Mouse (Mus musculus) hindbrain, embryonic 14.5 days (tissue): Measurements from ENCODE around the gene Gm340. TPM values are rescaled to one million over a fixed set of nuclear protein-coding genes. Genes with fewer than 3 reads are reported as not detected.

ENCODE experiments used
- ATAC-seq: fragments of 200-750 bp; cut with Nextera tagmentation; 2 replicates; pipeline ENCODE4 v1.8.0; 2017; ENCODE audit warnings: moderate number of reproducible peaks, mild to moderate bottlenecking, moderate TSS enrichment, moderate library complexity; ENCODE audit not compliant: low FRiP score
- DNase-seq: peaks from one replicate; pipeline ENCODE4 v3.0.0-alpha.2; 2015; ENCODE audit warnings: low spot score
- H3K27ac ChIP-seq: fragments of 300-500 bp; sonication (generic); 2 replicates; pipeline ENCODE4 v1.5.1; 2014; ENCODE audit warnings: mild to moderate bottlenecking, moderate library complexity
- H3K27me3 ChIP-seq: fragments of 300-500 bp; sonication (generic); 2 replicates; pipeline ENCODE4 v1.6.1; 2014; ENCODE audit warnings: mild to moderate bottlenecking, low read length, mixed read lengths; ENCODE audit not compliant: control insufficient read depth, insufficient read depth
- H3K36me3 ChIP-seq: fragments of 300-500 bp; sonication (generic); replicated peaks from 2 replicates; pipeline ENCODE4 v1.6.1; 2014; ENCODE audit not compliant: control insufficient read depth, insufficient read depth
- H3K4me1 ChIP-seq: fragments of 300-500 bp; sonication (generic); replicated peaks from 2 replicates; pipeline ENCODE4 v1.6.1; 2014; ENCODE audit warnings: antibody characterized with exemption, low read length, mixed read lengths; ENCODE audit not compliant: control insufficient read depth, insufficient read depth
- H3K4me2 ChIP-seq: fragments of 300-500 bp; sonication (generic); replicated peaks from 2 replicates; pipeline ENCODE4 v1.6.1; 2014; ENCODE audit warnings: mild to moderate bottlenecking, moderate library complexity
- H3K4me3 ChIP-seq: fragments of 300-500 bp; sonication (generic); replicated peaks from 2 replicates; pipeline ENCODE4 v1.5.1; 2014; ENCODE audit warnings: mild to moderate bottlenecking, low read length
- H3K9ac ChIP-seq: fragments of 300-500 bp; sonication (generic); 2 replicates; pipeline ENCODE4 v1.6.1; 2014
- H3K9me3 ChIP-seq: fragments of 300-500 bp; sonication (generic); 2 replicates; pipeline ENCODE4 v1.6.1; 2016; ENCODE audit warnings: low read length; ENCODE audit not compliant: control insufficient read depth
- WGBS: fragments of 180-500 bp; shearing (Covaris S2); extraction: QIAGEN DNeasy Blood & Tissue Kit; methylation state at CpG from one replicate; pipeline ENCODE4 v1.1.7; 2014; 5-methylcytosine and 5-hydroxymethylcytosine counted together
- microRNA-seq: library from miRNA; unstranded; fragments of <30 nt; microRNA quantifications from one replicate; pipeline ENCODE4, GENCODE M21; 2016
- polyA plus RNA-seq: library from polyadenylated mRNA; unstranded; fragments of >200 nt; fragmentation: Nextera tagmentation; extraction: Ambion mirVana; gene quantifications from 2 replicates; pipeline ENCODE4 v1.2.1, GENCODE M21; 2014

Gene Gm340
- polyA plus RNA-seq, 1 experiment from 2014 or later, result 3.1 TPM

DNA sequence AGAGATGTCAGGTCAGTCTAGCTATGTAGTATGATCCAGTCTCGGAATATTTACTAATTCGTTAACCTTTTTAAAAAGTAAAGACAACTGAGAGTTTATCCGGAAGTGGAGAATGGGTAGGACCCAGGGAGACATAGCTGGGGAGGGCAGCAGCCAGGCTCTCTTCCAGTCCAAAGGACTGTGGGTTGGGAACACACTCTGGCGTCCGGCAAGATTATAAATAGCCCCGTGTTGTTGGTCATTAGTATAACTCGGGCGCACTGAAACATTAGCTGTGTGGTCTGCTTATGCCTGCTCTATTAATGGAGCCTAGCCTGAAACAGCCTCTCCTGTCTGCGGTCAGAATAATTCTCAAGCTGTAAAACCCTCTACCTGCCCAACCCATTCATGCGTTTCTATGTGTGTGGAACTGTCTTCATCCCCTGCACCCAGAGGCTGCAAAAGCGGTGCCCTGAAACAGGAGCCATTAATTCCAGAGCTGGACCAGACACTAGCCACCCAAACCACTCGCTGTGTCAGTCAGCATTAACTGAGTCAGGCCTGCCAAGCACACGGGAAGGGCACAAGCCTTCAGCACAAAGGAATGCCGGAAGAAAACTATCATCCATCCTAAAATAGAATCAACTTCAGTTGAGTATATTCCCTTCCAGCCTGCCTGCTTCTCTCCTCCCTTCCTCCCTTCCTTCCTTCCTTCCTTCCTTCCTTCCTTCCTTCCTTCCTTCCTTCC, 38.4 kb downstream of the Gm340 start:
- no peak overlapping the region for H3K27ac ChIP-seq
- peaks cover 27% of the 10 kb centered on the region for H3K4me1 ChIP-seq
- no peaks in the 10 kb centered on the region for H3K27me3 ChIP-seq
- WGBS, result 83% methylated on average over 14 of the region's 14 CpGs
- H3K9ac ChIP-seq, result no peak overlapping the region
- H3K36me3 ChIP-seq, result peaks cover 10% of the 10 kb centered on the region
- DNase-seq (no peak), ATAC-seq (no peak)
- no peaks in the 10 kb centered on the region for H3K9me3 ChIP-seq
- no peak overlapping the region for H3K4me2 ChIP-seq
- no peak overlapping the region for H3K4me3 ChIP-seq

DNA sequence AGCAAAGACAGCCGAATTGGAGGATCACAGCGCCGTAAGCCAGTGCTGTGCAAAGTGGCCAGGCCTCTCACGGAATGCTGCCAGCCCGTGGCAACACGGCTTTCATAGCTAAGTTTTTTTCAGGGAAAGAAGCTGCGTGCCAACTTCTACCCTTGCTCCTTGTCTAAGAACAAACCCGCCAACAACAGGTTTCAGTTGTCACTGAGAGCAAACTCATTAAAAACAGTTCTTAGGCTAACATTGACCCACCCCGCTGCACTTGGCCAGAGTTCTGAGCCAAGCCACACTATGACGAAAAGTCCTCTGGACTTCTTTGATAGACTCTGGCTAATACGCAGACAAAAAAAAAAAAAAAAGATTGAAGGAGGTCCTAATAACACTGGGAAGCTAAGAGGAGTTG, 46.8 kb downstream of the Gm340 start:
- H3K4me2 ChIP-seq, result no peak overlapping the region
- H3K4me1 ChIP-seq, result no peaks in the 10 kb centered on the region
- H3K27me3 ChIP-seq, result no peaks in the 10 kb centered on the region
- H3K36me3 ChIP-seq, result peaks cover 16% of the 10 kb centered on the region
- H3K4me3 ChIP-seq, result no peak overlapping the region
- H3K9me3 ChIP-seq, result no peaks in the 10 kb centered on the region
- no peak overlapping the region for H3K27ac ChIP-seq
- ATAC-seq (no peak), DNase-seq (no peak)
- WGBS, result 77% methylated on average over 11 of the region's 11 CpGs
- H3K9ac ChIP-seq, result no peak overlapping the region

DNA sequence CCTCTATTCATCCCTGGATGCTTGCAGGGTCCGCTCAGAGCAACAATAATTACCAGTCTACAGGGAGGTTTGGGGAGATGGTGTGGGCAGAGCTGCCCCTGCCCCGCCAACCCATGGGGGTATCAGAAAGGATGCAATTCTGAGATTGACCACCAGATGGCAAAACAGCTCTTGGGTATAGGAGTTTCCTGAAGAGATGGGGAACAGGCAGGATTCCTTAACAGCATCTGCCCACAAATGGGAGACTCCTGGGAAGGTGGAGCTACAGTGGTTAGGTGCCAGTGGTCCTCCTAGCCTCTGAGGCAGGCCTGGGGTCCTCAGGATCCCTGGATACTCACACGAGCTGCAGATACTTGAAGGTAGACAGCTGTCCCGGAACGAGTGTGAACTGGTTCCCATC, 47.4 kb downstream of the Gm340 start:
- Histone ChIP-seq H3K27me3 (no peaks in the 10 kb centered on the region), H3K9ac (no peak overlapping the region), H3K27ac (no peak overlapping the region), H3K4me1 (no peaks in the 10 kb centered on the region), H3K9me3 (no peaks in the 10 kb centered on the region), H3K36me3 (peaks cover 16% of the 10 kb centered on the region), H3K4me3 (no peak overlapping the region), H3K4me2 (no peak overlapping the region)
- 45% methylated on average over 5 of the region's 5 CpGs for WGBS
- 0 out of 2 replicates have a peak, but pooled peaks have one; percentile 34 for ATAC-seq
- DNase-seq, result peak; percentile 86

DNA sequence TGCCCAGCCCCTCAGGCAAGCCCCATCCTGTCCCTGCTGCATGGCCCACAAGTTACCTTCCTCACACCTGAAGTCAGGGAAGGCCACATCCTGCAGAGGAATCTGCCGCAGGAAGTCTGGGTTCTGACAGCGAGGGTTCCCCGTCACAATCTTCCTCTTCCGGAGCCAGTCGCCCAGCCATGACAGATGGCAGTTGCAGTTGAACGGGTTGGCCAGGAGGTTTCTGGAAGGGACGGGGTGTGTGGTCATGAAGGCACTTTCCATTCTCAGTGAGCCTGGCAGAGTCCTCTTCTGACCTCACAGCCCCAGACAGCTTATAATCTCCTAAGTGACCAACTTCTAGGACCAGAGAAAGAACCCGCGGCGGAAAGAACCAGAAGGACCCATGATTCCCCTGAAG, 51.9 kb downstream of the Gm340 start:
- Histone ChIP-seq H3K4me1 (no peaks in the 10 kb centered on the region), H3K9me3 (no peaks in the 10 kb centered on the region), H3K4me2 (no peak overlapping the region), H3K27me3 (no peaks in the 10 kb centered on the region), H3K9ac (no peak overlapping the region), H3K36me3 (no peaks in the 10 kb centered on the region), H3K4me3 (no peak overlapping the region), H3K27ac (no peak overlapping the region)
- ATAC-seq (no peak), DNase-seq (no peak)
- 82% methylated on average over 10 of the region's 10 CpGs for WGBS

DNA sequence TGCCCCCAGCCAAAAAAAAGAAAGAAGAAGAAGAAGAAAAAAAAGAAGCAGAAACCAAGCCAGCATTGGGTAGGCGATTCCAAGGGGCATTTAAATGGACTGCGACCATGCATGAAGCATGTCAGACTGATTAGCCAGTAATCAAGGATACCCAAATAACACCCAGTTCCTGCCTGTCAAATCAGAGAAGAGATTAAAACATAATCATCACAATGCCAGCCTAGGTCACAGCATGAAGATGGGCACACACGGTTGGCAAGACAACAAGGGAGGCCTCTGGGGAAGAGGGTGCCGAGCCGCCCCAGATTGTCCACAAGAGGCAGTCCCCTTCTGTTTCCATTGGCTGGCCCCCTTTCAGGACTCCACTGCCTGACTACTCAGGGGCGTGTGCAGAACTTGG, 52.8 kb downstream of the Gm340 start:
- Histone ChIP-seq H3K4me3 (no peak overlapping the region), H3K27me3 (no peaks in the 10 kb centered on the region), H3K4me1 (no peaks in the 10 kb centered on the region), H3K36me3 (no peaks in the 10 kb centered on the region), H3K4me2 (no peak overlapping the region), H3K9me3 (no peaks in the 10 kb centered on the region), H3K9ac (no peak overlapping the region), H3K27ac (no peak overlapping the region)
- no peak for ATAC-seq
- WGBS, result 47% methylated on average over 6 of the region's 6 CpGs
- DNase-seq, result no peak

Small RNA genes within 50 kb of the gene (microRNA-seq; reads per million reads assigned to microRNA genes)
- gene Mir8091, result not detected

Other genes with a start within 250 kb of the Gm340 start
- gene Pik3ap1, start 197.3 kb upstream of the Gm340 start, polyA plus RNA-seq, result 1.7 and 2.2 TPM in 2 replicates
- 16.0 and 17.8 TPM in 2 replicates for gene Lcor, start 99.7 kb upstream of the Gm340 start, polyA plus RNA-seq
- 31.7 and 36.4 TPM in 2 replicates for gene Slit1, start 161.3 kb downstream of the Gm340 start, polyA plus RNA-seq
- 6.7 and 6.8 TPM in 2 replicates for gene Arhgap19, start 219.7 kb downstream of the Gm340 start, polyA plus RNA-seq
- 19.1 and 23.4 TPM in 2 replicates for gene Frat1, start 247.6 kb downstream of the Gm340 start, polyA plus RNA-seq